Mouse (Mus musculus) embryonic facial prominence, embryonic 11.5 days (tissue): ENCODE measurements around the gene Trpc4ap. TPM values are rescaled to one million over a fixed set of nuclear protein-coding genes. Genes with fewer than 3 reads are reported as not detected.

ENCODE experiments used
- ATAC-seq: fragments of 200-750 bp; cut with Nextera tagmentation; replicated peaks from 2 replicates; pipeline ENCODE4 v1.8.0; 2017; ENCODE audit warnings: low read depth; ENCODE audit not compliant: insufficient number of reproducible peaks, low FRiP score, low TSS enrichment
- DNase-seq: peaks from one replicate; pipeline ENCODE4 v3.0.0-alpha.2; 2015; ENCODE audit warnings: low spot score
- H3K27ac ChIP-seq: fragments of 300-500 bp; sonication (generic); replicated peaks from 2 replicates; pipeline ENCODE4 v1.5.1; 2014; ENCODE audit warnings: mild to moderate bottlenecking, low read depth, low read length, control low read depth
- H3K27me3 ChIP-seq: fragments of 300-500 bp; sonication (generic); 2 replicates; pipeline ENCODE4 v1.6.1; 2014; ENCODE audit warnings: mild to moderate bottlenecking, low read length, moderate library complexity, mixed read lengths; ENCODE audit not compliant: control insufficient read depth, insufficient read depth
- H3K36me3 ChIP-seq: fragments of 300-500 bp; sonication (generic); replicated peaks from 2 replicates; pipeline ENCODE4 v1.6.1; 2014; ENCODE audit warnings: low read depth, mild to moderate bottlenecking, low read length, moderate library complexity, mixed read lengths; ENCODE audit not compliant: control insufficient read depth, insufficient read depth
- H3K4me1 ChIP-seq: fragments of 300-500 bp; sonication (generic); 2 replicates; pipeline ENCODE4 v1.6.1; 2014; ENCODE audit warnings: low read length, mixed read lengths; ENCODE audit not compliant: control insufficient read depth, insufficient read depth
- H3K4me2 ChIP-seq: fragments of 300-500 bp; sonication (generic); 2 replicates; pipeline ENCODE4 v1.6.1; 2014; ENCODE audit warnings: low read depth, mild to moderate bottlenecking, control low read depth, low read length, moderate library complexity
- H3K4me3 ChIP-seq: fragments of 300-500 bp; sonication (generic); 2 replicates; pipeline ENCODE4 v1.5.1; 2014; ENCODE audit warnings: low read depth, low read length, control low read depth
- H3K9ac ChIP-seq: fragments of 300-500 bp; sonication (generic); replicated peaks from 2 replicates; pipeline ENCODE4 v1.6.1; 2014; ENCODE audit warnings: mild to moderate bottlenecking, control low read depth, low read length
- H3K9me3 ChIP-seq: fragments of 300-500 bp; sonication (generic); replicated peaks from 2 replicates; pipeline ENCODE4 v1.6.1; 2016; ENCODE audit warnings: mild to moderate bottlenecking, low read length, inconsistent platforms, mixed read lengths; ENCODE audit not compliant: control insufficient read depth
- WGBS: fragments of 180-500 bp; shearing (Covaris S2); extraction: QIAGEN DNeasy Blood & Tissue Kit; methylation state at CpG from one replicate; pipeline ENCODE4 v1.1.7; 2014; 5-methylcytosine and 5-hydroxymethylcytosine counted together
- polyA plus RNA-seq: library from polyadenylated mRNA; unstranded; fragments of >200 nt; fragmentation: Nextera tagmentation; extraction: Ambion mirVana; gene quantifications from 2 replicates; pipeline ENCODE4 v1.2.1, GENCODE M21; 2014

Gene Trpc4ap
- polyA plus RNA-seq, 1 experiment from 2014 or later: 143 TPM

DNA sequence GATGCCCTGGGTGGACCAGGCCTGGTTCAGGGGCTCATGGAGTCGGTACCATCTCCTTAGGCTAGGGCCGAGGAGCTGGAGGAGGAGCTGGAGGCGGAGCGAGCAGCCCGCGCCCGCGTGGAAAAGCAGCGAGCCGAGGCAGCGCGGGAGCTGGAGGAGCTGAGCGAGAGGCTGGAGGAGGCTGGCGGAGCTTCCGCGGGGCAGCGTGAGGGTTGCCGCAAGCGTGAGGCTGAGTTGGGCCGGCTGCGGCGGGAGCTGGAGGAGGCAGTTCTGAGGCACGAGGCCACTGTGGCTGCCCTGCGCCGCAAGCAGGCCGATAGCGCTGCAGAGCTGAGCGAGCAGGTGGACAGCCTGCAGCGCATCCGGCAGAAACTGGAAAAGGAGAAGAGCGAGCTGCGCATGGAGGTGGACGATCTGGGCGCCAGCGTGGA is 62.9 kb downstream of the Trpc4ap start:
- H3K4me2 ChIP-seq: peak overlapping the region; percentile 85
- DNase-seq (peak; percentile 63), ATAC-seq (0 out of 2 replicates have a peak, but pooled peaks have one; percentile 10)
- peak overlapping the region; percentile 51 for H3K9ac ChIP-seq
- H3K4me3 ChIP-seq: peak overlapping the region; percentile 29
- peaks cover 1% of the 10 kb centered on the region; the same call in 1 of the 2 replicates for H3K36me3 ChIP-seq
- H3K4me1 ChIP-seq: no peaks in the 10 kb centered on the region; the same call in none of the 2 replicates
- WGBS: 2% methylated on average over 35 of the region's 35 CpGs
- H3K9me3 ChIP-seq: no peaks in the 10 kb centered on the region
- peaks cover 54% of the 10 kb centered on the region for H3K27me3 ChIP-seq
- H3K27ac ChIP-seq: no peak overlapping the region

DNA sequence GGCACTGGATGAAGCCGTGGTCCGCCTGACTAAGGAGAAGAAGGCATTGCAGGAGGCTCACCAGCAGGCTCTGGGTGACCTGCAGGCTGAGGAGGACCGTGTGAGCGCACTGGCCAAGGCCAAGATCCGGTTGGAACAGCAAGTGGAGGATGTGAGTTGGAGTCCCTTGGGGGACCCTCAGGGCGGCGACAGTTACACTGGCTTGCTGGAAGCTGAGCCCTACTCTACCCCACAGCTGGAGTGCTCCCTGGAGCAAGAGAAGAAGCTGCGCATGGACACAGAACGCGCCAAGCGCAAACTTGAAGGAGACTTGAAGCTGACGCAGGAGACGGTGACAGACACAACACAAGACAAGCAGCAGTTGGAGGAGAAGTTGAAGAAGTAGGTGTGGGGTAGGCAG is 63.7 kb downstream of the Trpc4ap start:
- no peak overlapping the region; the same call in 1 of the 2 replicates for H3K4me2 ChIP-seq
- H3K9me3 ChIP-seq: no peaks in the 10 kb centered on the region
- no peaks in the 10 kb centered on the region; the same call in 1 of the 2 replicates for H3K36me3 ChIP-seq
- peaks cover 54% of the 10 kb centered on the region for H3K27me3 ChIP-seq
- H3K27ac ChIP-seq: no peak overlapping the region
- 62% methylated on average over 13 of the region's 13 CpGs for WGBS
- no peak for ATAC-seq
- no peak for DNase-seq
- no peak overlapping the region for H3K4me3 ChIP-seq
- no peaks in the 10 kb centered on the region; the same call in none of the 2 replicates for H3K4me1 ChIP-seq
- H3K9ac ChIP-seq: no peak overlapping the region

DNA sequence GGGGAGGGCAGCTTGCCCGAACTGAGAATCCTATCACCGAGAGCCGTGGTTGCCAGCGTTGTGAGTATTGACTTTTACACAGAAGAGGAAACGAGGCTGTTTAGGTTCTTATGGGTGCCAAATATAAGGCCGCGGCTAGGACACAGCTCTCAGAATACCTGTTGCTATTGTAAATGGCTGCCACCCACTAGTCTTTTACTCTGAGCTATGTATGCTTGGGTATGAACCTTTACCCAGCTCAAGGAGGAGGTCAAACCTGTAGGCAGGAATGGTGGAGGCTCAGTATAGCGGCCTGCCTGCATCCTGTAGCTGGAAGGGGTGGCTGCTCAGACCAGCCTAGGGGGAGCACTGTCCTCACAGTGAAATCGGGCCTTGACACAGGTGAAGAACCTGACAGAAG is 64.1 kb downstream of the Trpc4ap start:
- Histone ChIP-seq H3K27ac (no peak overlapping the region), H3K4me3 (no peak overlapping the region), H3K4me2 (no peak overlapping the region), H3K9ac (no peak overlapping the region), H3K36me3 (no peaks in the 10 kb centered on the region), H3K4me1 (no peaks in the 10 kb centered on the region; the same call in none of the 2 replicates), H3K9me3 (no peaks in the 10 kb centered on the region), H3K27me3 (peaks cover 54% of the 10 kb centered on the region)
- ATAC-seq: no peak
- WGBS: 78% methylated on average over 9 of the region's 9 CpGs
- DNase-seq: no peak

DNA sequence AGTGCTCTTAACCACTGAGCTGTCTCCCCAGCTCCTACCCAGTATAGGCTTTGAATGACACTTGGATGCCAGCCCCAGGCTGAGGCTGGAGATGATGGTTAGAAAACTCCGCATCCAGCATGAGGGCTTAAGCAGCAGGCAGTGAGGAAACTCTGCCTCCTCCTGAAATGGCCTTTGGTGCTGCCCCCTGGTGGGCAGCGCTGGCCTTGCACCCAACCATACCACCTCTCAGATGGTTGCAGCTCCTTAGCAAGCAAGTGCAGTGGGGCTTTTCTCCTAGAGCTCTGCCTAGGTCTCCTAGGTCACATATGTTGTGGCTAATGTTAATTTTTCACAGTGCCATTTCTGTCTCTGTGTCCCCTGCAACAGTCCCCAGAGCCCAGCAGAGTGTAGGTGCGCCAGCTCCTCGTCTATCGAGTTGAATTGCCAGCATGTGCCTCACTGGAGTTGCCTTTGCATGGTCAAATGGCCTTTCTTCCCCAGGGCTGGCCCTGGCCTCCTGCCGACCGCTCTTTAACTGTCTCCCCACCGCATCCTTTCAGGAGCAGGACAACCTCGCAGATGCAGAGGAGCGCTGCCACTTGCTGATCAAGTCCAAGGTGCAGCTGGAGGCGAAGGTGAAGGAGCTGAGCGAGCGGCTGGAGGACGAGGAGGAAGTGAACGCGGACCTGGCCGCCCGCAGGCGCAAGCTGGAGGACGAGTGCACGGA is 65.0 kb downstream of the Trpc4ap start:
- no peak for ATAC-seq
- Histone ChIP-seq H3K36me3 (no peaks in the 10 kb centered on the region), H3K27me3 (peaks cover 48% of the 10 kb centered on the region), H3K9ac (no peak overlapping the region), H3K4me1 (no peaks in the 10 kb centered on the region; the same call in none of the 2 replicates), H3K4me2 (no peak overlapping the region), H3K9me3 (no peaks in the 10 kb centered on the region), H3K27ac (no peak overlapping the region), H3K4me3 (no peak overlapping the region)
- peak; percentile 83 for DNase-seq
- 36% methylated on average over 21 of the region's 21 CpGs for WGBS

DNA sequence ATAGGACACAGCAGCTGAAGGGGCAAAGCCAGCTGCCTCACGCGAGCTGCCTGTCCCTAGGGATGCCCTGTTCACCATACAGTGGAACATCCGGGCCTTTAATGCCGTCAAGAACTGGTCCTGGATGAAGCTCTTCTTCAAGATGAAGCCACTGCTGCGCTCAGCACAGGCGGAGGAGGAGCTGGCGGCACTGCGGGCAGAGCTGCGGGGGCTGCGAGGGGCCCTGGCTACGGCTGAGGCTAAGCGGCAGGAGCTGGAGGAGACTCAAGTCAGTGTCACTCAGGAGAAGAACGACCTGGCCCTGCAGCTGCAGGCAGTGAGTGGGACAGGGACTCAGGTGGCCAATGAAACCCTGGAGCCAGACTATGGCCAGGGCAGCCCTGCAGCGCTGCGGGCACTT is 65.9 kb downstream of the Trpc4ap start:
- ATAC-seq: no peak
- no peak for DNase-seq
- Histone ChIP-seq H3K9me3 (no peaks in the 10 kb centered on the region), H3K27ac (no peak overlapping the region), H3K9ac (no peak overlapping the region), H3K36me3 (no peaks in the 10 kb centered on the region), H3K4me1 (no peaks in the 10 kb centered on the region; the same call in none of the 2 replicates), H3K4me3 (no peak overlapping the region), H3K27me3 (peaks cover 39% of the 10 kb centered on the region), H3K4me2 (no peak overlapping the region)
- WGBS: 46% methylated on average over 15 of the region's 15 CpGs

DNA sequence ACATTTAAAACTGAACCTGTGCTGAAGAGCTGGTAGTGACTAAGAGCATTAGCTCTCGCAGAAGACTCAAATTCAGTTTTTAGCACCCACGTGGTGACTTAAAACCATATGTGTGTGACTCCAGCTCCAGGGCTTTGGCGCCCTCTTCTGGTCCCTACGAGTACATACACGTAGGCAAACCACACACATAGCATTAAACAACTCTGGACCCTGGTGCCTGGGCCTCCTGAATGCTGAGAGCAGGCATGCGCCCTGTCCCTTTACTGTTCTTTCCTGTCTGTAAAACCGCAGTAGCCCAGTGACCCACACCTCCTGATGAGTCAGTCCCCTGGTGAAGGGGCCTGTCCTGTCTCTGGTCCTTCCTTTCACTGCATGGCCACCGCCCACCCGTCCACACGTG is 67.5 kb downstream of the Trpc4ap start:
- Histone ChIP-seq H3K27ac (no peak overlapping the region), H3K9me3 (no peaks in the 10 kb centered on the region), H3K4me2 (no peak overlapping the region), H3K9ac (no peak overlapping the region), H3K4me1 (no peaks in the 10 kb centered on the region; the same call in none of the 2 replicates), H3K36me3 (no peaks in the 10 kb centered on the region), H3K4me3 (no peak overlapping the region), H3K27me3 (peaks cover 24% of the 10 kb centered on the region)
- ATAC-seq: no peak
- WGBS: 40% methylated on average over 10 of the region's 10 CpGs
- peak; percentile 69 for DNase-seq

DNA sequence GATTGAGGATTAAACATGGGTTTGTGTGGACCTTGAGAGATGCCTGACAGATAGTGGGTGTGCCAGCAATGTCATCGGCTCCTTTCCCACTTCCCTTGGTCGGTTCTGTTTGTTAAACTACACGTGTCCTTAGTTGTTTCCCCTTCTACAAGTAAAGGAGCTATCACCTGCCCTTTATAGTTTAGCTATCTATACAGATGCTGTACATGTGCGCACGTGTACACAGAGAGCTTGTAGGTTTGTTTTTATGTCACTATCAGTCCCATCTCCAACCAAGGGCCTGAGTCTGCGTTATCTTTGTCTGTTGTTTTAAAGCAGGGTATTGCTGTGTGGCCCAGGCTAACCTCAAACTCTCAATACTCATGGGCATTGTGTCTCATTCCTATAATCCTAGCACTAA is 68.2 kb downstream of the Trpc4ap start:
- ATAC-seq (no peak), DNase-seq (no peak)
- Histone ChIP-seq H3K36me3 (no peaks in the 10 kb centered on the region), H3K4me1 (no peaks in the 10 kb centered on the region), H3K4me3 (no peak overlapping the region), H3K4me2 (no peak overlapping the region), H3K9me3 (no peaks in the 10 kb centered on the region), H3K27me3 (peaks cover 17% of the 10 kb centered on the region), H3K9ac (no peak overlapping the region), H3K27ac (no peak overlapping the region)
- WGBS: 91% methylated on average over 6 of the region's 6 CpGs

DNA sequence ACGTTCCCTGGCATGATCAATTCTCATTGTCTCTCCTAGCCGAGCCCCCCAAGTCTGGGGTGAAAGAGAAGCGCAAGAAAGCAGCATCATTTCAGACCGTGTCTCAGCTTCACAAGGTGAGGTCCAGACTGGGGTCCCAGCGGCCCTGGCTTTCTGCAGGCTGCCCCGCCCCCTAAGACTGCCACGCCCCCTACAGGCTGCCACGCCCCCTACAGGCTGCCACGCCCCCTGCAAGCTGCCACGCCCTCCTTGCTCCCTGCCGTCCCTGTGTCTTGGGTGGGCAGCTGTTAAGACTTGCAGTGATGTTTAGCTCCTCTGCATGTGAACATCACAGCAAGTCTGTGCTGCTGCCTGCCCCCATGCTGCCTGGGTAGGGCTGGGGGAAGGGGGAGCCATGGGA is 69.6 kb downstream of the Trpc4ap start:
- Histone ChIP-seq H3K4me1 (no peaks in the 10 kb centered on the region), H3K27me3 (peaks cover 3% of the 10 kb centered on the region), H3K4me3 (no peak overlapping the region), H3K36me3 (no peaks in the 10 kb centered on the region), H3K4me2 (no peak overlapping the region), H3K9me3 (no peaks in the 10 kb centered on the region), H3K9ac (no peak overlapping the region), H3K27ac (no peak overlapping the region)
- DNase-seq (no peak), ATAC-seq (no peak)
- WGBS: 24% methylated on average over 11 of the region's 11 CpGs
